Mouse (Mus musculus): ENCODE measurements around the gene Sp3. TPM values are rescaled to one million over a fixed set of nuclear protein-coding genes. Genes with fewer than 3 reads are reported as not detected.
"Not testable (repeated sequence)": the region's sequence is repeated elsewhere in the genome, so short reads cannot be mapped to it uniquely, and the experiment has no call there.

The Sp3 gene
- total and polyA plus RNA-seq, 3 experiments = 27.8 to 299 (median 34.9) TPM

DNA sequence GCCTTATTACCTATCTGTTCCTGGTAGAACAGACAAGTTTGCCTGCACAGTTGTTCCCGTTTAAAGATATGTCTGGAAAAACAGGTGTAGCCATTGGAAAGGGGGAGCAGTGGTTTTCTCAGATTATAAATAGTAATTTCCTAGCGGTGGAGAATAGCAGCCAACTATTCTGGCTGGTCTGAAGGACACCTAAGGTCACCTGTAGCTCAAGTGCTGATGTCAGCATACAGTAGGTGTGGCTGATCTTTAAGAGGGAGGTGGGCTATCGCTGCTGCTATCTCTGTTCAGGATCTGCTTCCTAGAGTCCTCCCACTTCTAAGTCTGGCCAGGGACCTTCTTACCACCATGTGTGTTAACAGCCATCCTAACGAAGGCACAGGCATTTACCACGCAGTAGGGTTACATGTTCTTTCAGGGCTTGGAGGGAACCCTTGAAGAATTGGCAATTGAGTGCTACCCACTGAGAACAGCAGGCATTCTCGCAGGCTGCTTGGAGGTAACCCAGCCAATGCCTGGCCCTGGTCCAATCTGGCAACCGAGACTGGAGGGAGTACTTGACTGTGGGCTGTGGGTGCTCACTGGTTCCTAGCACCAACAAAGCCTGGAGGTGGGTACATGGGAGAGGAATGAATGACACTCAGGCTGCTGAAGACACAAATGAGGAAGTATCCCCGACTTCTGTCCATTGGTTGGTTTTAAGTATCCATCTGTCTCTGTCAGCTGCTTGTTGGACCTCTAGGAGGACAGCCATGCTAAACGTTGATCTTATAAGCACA, 39.3 kb upstream of the Sp3 start:
- Histone ChIP-seq H3K27ac (ENCODE audit: control insufficient read depth, low read depth, low read length) (no peak overlapping the region), H3K4me3 (ENCODE audit: control insufficient read depth in 1 of 2, insufficient read depth in 1 of 2, low read depth in 2 of 2, low read length in 2 of 2) (no peak overlapping the region), H3K36me3 (ENCODE audit: control insufficient read depth in 1 of 2, insufficient read depth in 2 of 2, low read length in 2 of 2) (peaks cover 0 to 29% of the 10 kb centered on the region in 2 experiments; a peak in 2 of 4 replicates), H3K79me2 (ENCODE audit: control insufficient read depth, insufficient read depth, low read length, poor library complexity) (no peaks in the 10 kb centered on the region), H3K27me3 (ENCODE audit: control insufficient read depth in 1 of 2, insufficient read depth in 2 of 2, low read length in 2 of 2) (no peaks in the 10 kb centered on the region), H3K4me1 (ENCODE audit: control insufficient read depth in 1 of 2, insufficient read depth in 2 of 2, low read length in 2 of 2) (peaks cover 19 to 28% of the 10 kb centered on the region in 2 experiments), H3K9ac (ENCODE audit: control insufficient read depth, low read depth, low read length, poor library complexity, severe bottlenecking) (no peak overlapping the region), H3K9me3 (replicated peaks; ENCODE audit: insufficient read depth, low read length) (no peaks in the 10 kb centered on the region)
- DNase-seq (ENCODE audit: low read depth, low spot score) = peak; percentile 76
- TF ChIP-seq RCOR1 (IDR thresholded peaks at IDR 0.05; ENCODE audit: low read depth, low read length) (no peak), UBTF (IDR thresholded peaks at IDR 0.05; ENCODE audit: borderline replicate concordance, insufficient read depth, low read depth, low read length) (no peak), MXI1 (IDR thresholded peaks at IDR 0.05; ENCODE audit: low read depth, low read length) (no peak), TCF12 (IDR thresholded peaks at IDR 0.05; ENCODE audit: low read depth, low read length) (no peak), MEF2A (IDR thresholded peaks at IDR 0.05; ENCODE audit: extremely low read depth, insufficient replicate concordance, low read depth, low read length, poor library complexity, severe bottlenecking) (no peak), HCFC1 (IDR thresholded peaks at IDR 0.05; ENCODE audit: low read depth, low read length) (no peak), ZNF384 (IDR thresholded peaks at IDR 0.05; ENCODE audit: low read depth, low read length) (no peak), NELFE (IDR thresholded peaks at IDR 0.05; ENCODE audit: low read depth, low read length) (no peak), SIN3A (IDR thresholded peaks at IDR 0.05; ENCODE audit: low read length) (no peak), POLR2AphosphoS2 (IDR thresholded peaks at IDR 0.05; ENCODE audit: low read length) (no peak), MAZ (IDR thresholded peaks at IDR 0.05; ENCODE audit: low read depth, low read length) (no peak), ETS1 (IDR thresholded peaks at IDR 0.05; ENCODE audit: low read depth, low read length) (no peak), ELF1 (IDR thresholded peaks at IDR 0.05; ENCODE audit: low read depth, low read length) (no peak), TBP (IDR thresholded peaks at IDR 0.05; ENCODE audit: low read depth, low read length) (no peak), MYC (IDR thresholded peaks at IDR 0.05; ENCODE audit: low read depth, low read length) (no peak), POLR2AphosphoS5 (IDR thresholded peaks at IDR 0.05; ENCODE audit: borderline replicate concordance, low read depth, low read length) (no peak)

DNA sequence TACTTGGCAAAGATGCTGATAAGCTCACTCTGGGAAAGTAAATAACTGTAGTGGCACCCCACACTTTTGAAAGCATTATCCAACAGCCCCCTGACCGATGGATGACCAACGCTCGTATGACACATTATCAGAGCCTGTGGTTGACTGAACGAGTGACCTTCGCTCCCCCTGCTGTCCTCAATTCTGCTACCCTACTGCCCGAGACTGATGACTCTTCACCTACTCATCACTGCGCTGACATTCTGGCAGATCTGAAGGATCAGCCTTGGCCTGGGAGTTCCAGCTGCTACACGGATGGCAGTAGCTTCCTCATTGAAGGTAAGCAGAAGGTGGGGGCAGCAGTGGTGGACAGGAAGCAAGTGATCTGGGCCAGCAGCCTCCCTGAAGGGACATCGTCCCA, 33.8 kb upstream of the Sp3 start:
- not testable (repeated sequence) for H3K4me1 ChIP-seq (ENCODE audit: control insufficient read depth in 1 of 2, insufficient read depth in 2 of 2, low read length in 2 of 2); H3K79me2 ChIP-seq (ENCODE audit: control insufficient read depth, insufficient read depth, low read length, poor library complexity); H3K27ac ChIP-seq (ENCODE audit: control insufficient read depth, low read depth, low read length); H3K4me3 ChIP-seq (ENCODE audit: control insufficient read depth in 1 of 2, insufficient read depth in 1 of 2, low read depth in 2 of 2, low read length in 2 of 2); H3K36me3 ChIP-seq (ENCODE audit: control insufficient read depth in 1 of 2, insufficient read depth in 2 of 2, low read length in 2 of 2); H3K9ac ChIP-seq (ENCODE audit: control insufficient read depth, low read depth, low read length, poor library complexity, severe bottlenecking); H3K9me3 ChIP-seq (replicated peaks; ENCODE audit: insufficient read depth, low read length); H3K27me3 ChIP-seq (ENCODE audit: control insufficient read depth in 1 of 2, insufficient read depth in 2 of 2, low read length in 2 of 2)
- peak; percentile 28 for DNase-seq (ENCODE audit: low read depth, low spot score)
